Mouse (Mus musculus): ENCODE results near the gene Galnt10.
A peak's percentile ranks its signal among the peaks of the same experiment; 100 is the strongest.

GRCm38 (mm10) chr11:57800266-57800951, 155.2 kb downstream of the Galnt10 start:
- TF ChIP-seq CTCF (IDR thresholded peaks at IDR 0.05; ENCODE audit: extremely low read depth, insufficient read length, insufficient replicate concordance, low read depth, low read length) = no peak
- TF ChIP-seq POLR2A (IDR thresholded peaks at IDR 0.05; ENCODE audit: low read depth, low read length) = peak; percentile 25; the same call in 1 of the 2 replicates
